Mouse (Mus musculus) lung, adult 2 months (tissue): ENCODE results near the gene Slc1a1.

Experiments used
- CTCF ChIP-seq: fragments of 200-500 bp; IDR thresholded peaks from 2 replicates; pipeline ENCODE4 v1.5.1; 2011; ENCODE audit warnings: mild to moderate bottlenecking, low read length, control low read depth; ENCODE audit not compliant: insufficient read depth
- POLR2A ChIP-seq: fragments of 200-500 bp; IDR thresholded peaks from 2 replicates; pipeline ENCODE4 v1.6.1; 2011; ENCODE audit warnings: low read depth, mild to moderate bottlenecking, control low read depth, low read length, borderline replicate concordance; ENCODE audit errors: extremely low read depth

GRCm38 (mm10) chr19:28883126-28883525, 48.3 kb downstream of the Slc1a1 start:
- no peak for TF ChIP-seq POLR2A
- TF ChIP-seq CTCF: peak; percentile 70
